ENCODE assay signal across 8 mouse cellular contexts in genomic region chr16:14158936-14159745, GRCm38 (mm10). TPM values are rescaled to one million over a fixed set of nuclear protein-coding genes. Genes with fewer than 3 reads are reported as not detected.
DNase-seq lines count a peak whose midpoint lies in the region; ATAC-seq and TF ChIP-seq lines count a peak whose summit lies in the region.

No protein-coding gene starts in this region.

- H3K79me2 ChIP-seq in C2C12 (ENCODE audit: control insufficient read depth, insufficient read depth), result peaks cover 58% of the 10 kb centered on the region
- peaks cover 11% of the 10 kb centered on the region; the same call in 1 of the 2 replicates for H3K79me2 ChIP-seq in liver, adult 2 months (ENCODE audit: control insufficient read depth, insufficient read depth, low read length)
- peaks cover 40% of the 10 kb centered on the region for H3K79me2 ChIP-seq in myocyte (ENCODE audit: control insufficient read depth, insufficient read depth)

- H3K4me2 ChIP-seq in heart, embryonic 11.5 days, result peak overlapping the region; percentile 80
- peak overlapping the region; percentile 62 for H3K4me2 ChIP-seq in kidney, embryonic 16.5 days (replicated peaks; ENCODE audit: low read depth, low read length)
- peak overlapping the region; percentile 99 for H3K4me2 ChIP-seq in myocyte (ENCODE audit: low read depth)

- TF ChIP-seq CTCF in C2C12 (IDR thresholded peaks at IDR 0.05; ENCODE audit: control insufficient read depth, insufficient read depth, insufficient read length), result no peak
- TF ChIP-seq CTCF in brain, embryonic 14.5 days (IDR thresholded peaks at IDR 0.05; ENCODE audit: borderline replicate concordance, extremely low read depth, insufficient read depth, insufficient read length), result no peak
- TF ChIP-seq CTCF in liver, adult 2 months (IDR thresholded peaks at IDR 0.05; ENCODE audit: low read depth, low read length), result no peak

- H3K4me1 ChIP-seq in erythroblast, embryonic 14.5 days (ENCODE audit: control insufficient read depth), result peaks cover 52% of the 10 kb centered on the region
- H3K4me1 ChIP-seq in heart, embryonic 11.5 days (ENCODE audit: control insufficient read depth, insufficient read depth, low read length), result peaks cover 11% of the 10 kb centered on the region
- peaks cover 18% of the 10 kb centered on the region for H3K4me1 ChIP-seq in kidney, embryonic 16.5 days (ENCODE audit: insufficient read depth, low read length)
- H3K4me1 ChIP-seq in liver, adult 2 months (ENCODE audit: control insufficient read depth, insufficient read depth, low read length), result peaks cover 29% of the 10 kb centered on the region

- DNase-seq in brain, embryonic 14.5 days (ENCODE audit: low read depth), result peak; percentile 100
- peak; percentile 96 for DNase-seq in liver, adult 2 months (ENCODE audit: extremely low read depth, low read depth, low spot score)
- peak; percentile 100 for DNase-seq in splenic B cell, adult 2 months (ENCODE audit: low read depth, low spot score)

- H3K36me3 ChIP-seq in C2C12 (ENCODE audit: control insufficient read depth, insufficient read depth), result no peaks in the 10 kb centered on the region
- H3K36me3 ChIP-seq in erythroblast, embryonic 14.5 days (ENCODE audit: control insufficient read depth), result peaks cover 13% of the 10 kb centered on the region
- H3K36me3 ChIP-seq in heart, embryonic 11.5 days (ENCODE audit: control insufficient read depth, insufficient read depth, low read length), result no peaks in the 10 kb centered on the region
- H3K36me3 ChIP-seq in kidney, embryonic 16.5 days (ENCODE audit: insufficient read depth, low read length), result no peaks in the 10 kb centered on the region
- H3K36me3 ChIP-seq in liver, adult 2 months (ENCODE audit: control insufficient read depth, insufficient read depth, low read length), result no peaks in the 10 kb centered on the region
- no peaks in the 10 kb centered on the region for H3K36me3 ChIP-seq in myocyte (ENCODE audit: control insufficient read depth, insufficient read depth)
- 0 out of 2 replicates have a peak, but pooled peaks cover 2% of the 10 kb centered on the region for H3K36me3 ChIP-seq in splenic B cell, adult 2 months (ENCODE audit: control insufficient read depth, insufficient read depth, low read length, poor library complexity, severe bottlenecking)

- peak; percentile 96; the same call in 1 of the 2 replicates for TF ChIP-seq POLR2A in brain, embryonic 14.5 days (IDR thresholded peaks at IDR 0.05; ENCODE audit: borderline replicate concordance, extremely low read depth, insufficient read depth, insufficient read length, poor library complexity, severe bottlenecking)
- peak; percentile 94 for TF ChIP-seq POLR2A in liver, adult 2 months (IDR thresholded peaks at IDR 0.05; ENCODE audit: extremely low read depth, insufficient read depth, low read length)
- TF ChIP-seq POLR2A in myocyte (IDR thresholded peaks at IDR 0.05; ENCODE audit: insufficient read length, low read depth), result peak; percentile 63

- H3K27ac ChIP-seq in heart, embryonic 11.5 days (ENCODE audit: low read depth, low read length), result peak overlapping the region; percentile 80
- H3K27ac ChIP-seq in kidney, embryonic 16.5 days (ENCODE audit: low read length), result peak overlapping the region; percentile 97
- H3K27ac ChIP-seq in liver, adult 2 months (replicated peaks; ENCODE audit: insufficient read depth, low read depth, low read length), result peak overlapping the region; percentile 98

- peak overlapping the region; percentile 99 for H3ac ChIP-seq in C2C12 (ENCODE audit: control insufficient read depth, insufficient read length, low read depth)
- H3ac ChIP-seq in myocyte (ENCODE audit: control insufficient read depth, insufficient read length), result peak overlapping the region; percentile 4

- no peaks in the 10 kb centered on the region for H3K9me3 ChIP-seq in erythroblast, embryonic 14.5 days (ENCODE audit: control insufficient read depth, low read length)
- no peaks in the 10 kb centered on the region for H3K9me3 ChIP-seq in heart, embryonic 11.5 days (replicated peaks; ENCODE audit: control insufficient read depth, low read length)
- no peaks in the 10 kb centered on the region for H3K9me3 ChIP-seq in kidney, embryonic 16.5 days (ENCODE audit: low read length)

- H3K27me3 ChIP-seq in C2C12 (ENCODE audit: control insufficient read depth, insufficient read depth, insufficient read length) (no peaks in the 10 kb centered on the region), myocyte (ENCODE audit: control insufficient read depth, insufficient read depth, insufficient read length) (no peaks in the 10 kb centered on the region)
- H3K27me3 ChIP-seq in erythroblast, embryonic 14.5 days (ENCODE audit: control insufficient read depth), result no peaks in the 10 kb centered on the region
- no peaks in the 10 kb centered on the region for H3K27me3 ChIP-seq in heart, embryonic 11.5 days (ENCODE audit: control insufficient read depth, insufficient read depth, low read length)
- no peaks in the 10 kb centered on the region for H3K27me3 ChIP-seq in kidney, embryonic 16.5 days (ENCODE audit: insufficient read depth, low read length)
- H3K27me3 ChIP-seq in liver, adult 2 months (ENCODE audit: control insufficient read depth, insufficient read depth, low read length), result no peaks in the 10 kb centered on the region
- H3K27me3 ChIP-seq in splenic B cell, adult 2 months (ENCODE audit: control insufficient read depth, insufficient read depth, low read length, poor library complexity, severe bottlenecking), result no peaks in the 10 kb centered on the region

- 0% methylated on average over 56 of the region's 58 CpGs for WGBS in heart, embryonic 11.5 days (ENCODE audit: insufficient replicate concordance)
- WGBS in kidney, embryonic 16.5 days, result under 1% methylated on average over 47 of the region's 58 CpGs
- WGBS in liver, adult 2 months, result 1% methylated on average over 54 of the region's 58 CpGs

- peak; percentile 92 for ATAC-seq in heart, embryonic 11.5 days (replicated peaks; ENCODE audit: insufficient number of reproducible peaks, low FRiP score, low TSS enrichment)
- ATAC-seq in kidney, embryonic 16.5 days (ENCODE audit: low FRiP score, low TSS enrichment), result peak; percentile 94

- H3K79me3 ChIP-seq in C2C12 (ENCODE audit: low read depth), result peaks cover 37% of the 10 kb centered on the region

- peak overlapping the region; percentile 71 for H3K9ac ChIP-seq in heart, embryonic 11.5 days (ENCODE audit: low read depth, low read length)
- H3K9ac ChIP-seq in kidney, embryonic 16.5 days (replicated peaks; ENCODE audit: low read length), result peak overlapping the region; percentile 86
- H3K9ac ChIP-seq in liver, adult 2 months (ENCODE audit: low read depth, low read length), result peak overlapping the region; percentile 81

- H3K4me3 ChIP-seq in C2C12 (ENCODE audit: insufficient read depth, poor library complexity, severe bottlenecking) (peak overlapping the region; percentile 95), myocyte (peak overlapping the region; percentile 77)
- peak overlapping the region; percentile 95 for H3K4me3 ChIP-seq in erythroblast, embryonic 14.5 days (replicated peaks)
- H3K4me3 ChIP-seq in heart, embryonic 11.5 days (ENCODE audit: low read depth, low read length), result peak overlapping the region; percentile 57
- peak overlapping the region; percentile 91 for H3K4me3 ChIP-seq in kidney, embryonic 16.5 days (ENCODE audit: low read length)
- peak overlapping the region; percentile 72 for H3K4me3 ChIP-seq in liver, adult 2 months (ENCODE audit: insufficient read depth, low read depth, low read length)

TF ChIP-seq in C2C12, 6 proteins besides CTCF, POLR2A, EP300 and RAD21:
- no peak for TF ChIP-seq USF1 (IDR thresholded peaks at IDR 0.05; ENCODE audit: low read depth)
- peak; percentile 16 for TF ChIP-seq MAX (IDR thresholded peaks at IDR 0.05)
TF ChIP-seq in C2C12: peak in this region for 1.

TF ChIP-seq in myocyte, 11 proteins besides CTCF, POLR2A, EP300 and RAD21:
- no peak for TF ChIP-seq E2F4 (IDR thresholded peaks at IDR 0.05; ENCODE audit: insufficient read depth)
- peak; percentile 52 for TF ChIP-seq POLR2AphosphoS2 (IDR thresholded peaks at IDR 0.05; ENCODE audit: insufficient read length, low read depth)

RNA-seq across cellular contexts. Expression of gene Nde1, which starts 3.9 kb away (rescaled TPM):
- polyA plus RNA-seq in C2C12 (2012; fragmentation: generic; extraction: Trizol), result 68.6 TPM
- 35.9 and 53.5 TPM in 2 replicates for polyA plus RNA-seq in brain, embryonic 14.5 days (2012; rRNA removed)
- 7.2 and 8.9 TPM in 2 replicates for polyA plus RNA-seq in erythroblast, embryonic 14.5 days (2012)
- 85.9 and 87.2 TPM in 2 replicates for polyA plus RNA-seq in heart, embryonic 11.5 days (2014; fragmentation: Nextera tagmentation; extraction: Ambion mirVana)
- 129 and 134 TPM in 2 replicates for polyA plus RNA-seq in kidney, embryonic 16.5 days (2015; fragmentation: Nextera tagmentation; extraction: Ambion mirVana)
- total RNA-seq in liver, adult 2 months (2014; rRNA removed), result 9.4 and 12.3 TPM in 2 replicates
- 14.4 and 14.5 TPM in 2 replicates for polyA plus RNA-seq in liver, adult 2 months (2012; rRNA removed)
- 36.4 TPM for polyA plus RNA-seq in myocyte (2012; fragmentation: generic; extraction: Trizol)

RNA-seq across cellular contexts. Expression of gene Marf1, which starts 4.0 kb away (rescaled TPM):
- polyA plus RNA-seq in C2C12 (2012; fragmentation: generic; extraction: Trizol) (7.0 TPM), myocyte (2012; fragmentation: generic; extraction: Trizol) (8.2 TPM)
- polyA plus RNA-seq in brain, embryonic 14.5 days (2012; rRNA removed), result 17.9 and 26.6 TPM in 2 replicates
- 0.17 TPM in 2 replicates for polyA plus RNA-seq in erythroblast, embryonic 14.5 days (2012)
- 10.7 and 15.0 TPM in 2 replicates for polyA plus RNA-seq in heart, embryonic 11.5 days (2014; fragmentation: Nextera tagmentation; extraction: Ambion mirVana)
- 16.3 and 18.6 TPM in 2 replicates for polyA plus RNA-seq in kidney, embryonic 16.5 days (2015; fragmentation: Nextera tagmentation; extraction: Ambion mirVana)
- total RNA-seq in liver, adult 2 months (2014; rRNA removed), result 26.4 and 36.2 TPM in 2 replicates
- 10.7 and 11.3 TPM in 2 replicates for polyA plus RNA-seq in liver, adult 2 months (2012; rRNA removed)

Comparison
In these comparisons a context has a peak if more than half of its experiments do, and no peak if none do; other contexts are left out.
1. Peak in every context shown above with its lines: DNase-seq, ATAC-seq, H3K4me3 ChIP-seq and H3K27ac ChIP-seq.